Mouse (Mus musculus) E14TG2a.4 (cell line): Measurements from ENCODE around the gene Rnf128.

Experiments
- CTCF ChIP-seq: conservative IDR thresholded peaks from 2 replicates; pipeline ENCODE4 v1.5.1; 2014; ENCODE audit warnings: low read length
- NANOG ChIP-seq: IDR thresholded peaks from 2 replicates; pipeline ENCODE4 v1.6.1; 2014; ENCODE audit warnings: borderline replicate concordance, low read length, mixed read lengths
- POU5F1 ChIP-seq: IDR thresholded peaks from 2 replicates; pipeline ENCODE4 v1.6.1; 2014; ENCODE audit warnings: low read length, borderline replicate concordance

GRCm38 (mm10) chrX:139596404-139596803, 33.3 kb downstream of the Rnf128 start:
- no peak for TF ChIP-seq CTCF
- TF ChIP-seq NANOG: no peak
- no peak for TF ChIP-seq POU5F1
